Mouse (Mus musculus) heart, adult 2 months (tissue): ENCODE results near the gene Clec16a.

Experiments used
- CTCF ChIP-seq: fragments of 200-600 bp; IDR thresholded peaks from 2 replicates; pipeline ENCODE4 v1.8.1; 2022; ENCODE audit warnings: antibody characterized with exemption, mild to moderate bottlenecking, moderate library complexity
- EP300 ChIP-seq: fragments of 200-500 bp; IDR thresholded peaks from 2 replicates; pipeline ENCODE4 v1.6.1; 2011; ENCODE audit warnings: low read depth, low read length, control low read depth; ENCODE audit not compliant: insufficient read depth
- POLR2A ChIP-seq: fragments of 200-500 bp; IDR thresholded peaks from 2 replicates; pipeline ENCODE4 v1.6.1; 2011; ENCODE audit warnings: mild to moderate bottlenecking, low read depth, low read length, control low read depth; ENCODE audit not compliant: insufficient read depth

DNA sequence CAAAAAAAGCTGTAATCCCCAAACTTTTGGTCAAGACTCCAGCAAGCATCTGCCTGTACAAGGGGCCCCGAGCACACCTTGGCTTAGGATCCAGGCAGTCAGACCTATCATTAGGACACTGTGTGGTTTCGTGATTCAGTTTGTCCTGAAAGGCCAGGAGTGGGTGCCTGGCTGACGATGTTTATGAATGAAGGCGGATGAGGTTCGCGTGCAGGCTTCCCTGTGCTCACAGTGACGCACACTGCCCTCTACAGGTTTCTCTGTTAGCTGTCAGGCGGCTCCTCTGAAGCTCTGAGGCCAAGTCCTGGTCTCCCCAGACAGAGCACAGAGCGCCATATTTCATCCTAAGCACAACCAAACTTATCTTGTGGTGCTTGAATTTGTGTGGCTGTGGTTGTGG is 241.1 kb downstream of the Clec16a start:
- TF ChIP-seq CTCF = peak; percentile 90
- peak; percentile 85 for TF ChIP-seq EP300
- TF ChIP-seq POLR2A = no peak
